Mouse (Mus musculus) T-cell, adult 2 months (primary cell): Measurements from ENCODE around the gene Rab11fip2.

Source experiments
- DNase-seq: peaks from one replicate; pipeline ENCODE4 v3.0.0; 2022; ENCODE audit warnings: low spot score

Gene Rab11fip2

DNA sequence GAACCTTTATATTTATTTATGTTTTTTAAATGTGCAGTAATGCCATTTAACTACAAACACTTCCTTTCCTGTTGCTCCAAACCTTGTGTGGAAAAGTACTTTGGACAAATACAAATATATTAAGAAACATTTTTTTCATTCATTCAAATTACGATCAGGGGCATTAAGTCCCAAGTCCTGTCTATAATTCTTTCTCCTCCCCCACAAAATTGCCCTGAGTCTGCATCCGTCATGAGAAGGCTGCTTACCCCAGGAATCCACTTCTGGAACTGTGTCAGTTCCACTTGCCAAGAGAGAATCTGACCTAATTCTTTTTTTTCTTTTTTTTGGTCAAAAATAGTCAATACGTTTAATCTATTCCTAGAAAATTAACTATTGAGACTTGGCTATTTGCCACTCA is 90.4 kb downstream of the Rab11fip2 start:
- DNase-seq: no peak
